Mouse (Mus musculus): ENCODE data around the gene Masp2. TPM values are rescaled to one million over a fixed set of nuclear protein-coding genes. Genes with fewer than 3 reads are reported as not detected.

Gene Masp2
- polyA plus RNA-seq, 1 experiment = not detected

DNA sequence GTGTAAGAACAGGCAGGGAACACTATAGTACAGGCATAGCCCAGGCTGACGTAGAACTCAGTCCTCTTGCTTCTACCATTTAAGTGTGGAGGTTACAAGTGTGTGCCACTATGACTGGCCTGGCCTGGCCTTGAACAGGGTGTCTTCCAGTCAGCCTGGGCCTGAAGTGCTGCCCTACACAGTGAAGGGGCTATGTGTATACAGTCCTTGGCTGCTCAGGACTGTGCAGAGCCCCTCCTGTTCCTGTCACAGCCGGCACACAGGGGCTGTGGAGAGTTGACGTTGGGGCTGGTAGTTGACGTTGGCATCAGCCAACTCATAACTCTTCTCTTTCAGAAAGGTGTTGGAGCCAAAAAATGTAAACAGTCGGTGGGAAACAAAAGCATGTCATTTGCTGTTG is 20.9 kb upstream of the Masp2 start:
- peaks cover 5% of the 10 kb centered on the region for H3K4me1 ChIP-seq (ENCODE audit: control insufficient read depth, insufficient read depth, low read length)
- no peak for TF ChIP-seq POLR2A (IDR thresholded peaks at IDR 0.05; ENCODE audit: borderline replicate concordance, low read depth, low read length)
- no peak for TF ChIP-seq CTCF (IDR thresholded peaks at IDR 0.05; ENCODE audit: low read depth, low read length)
- no peak overlapping the region for H3K27ac ChIP-seq (ENCODE audit: insufficient read depth, low read depth, low read length)
- no peak overlapping the region for H3K4me3 ChIP-seq (ENCODE audit: insufficient read depth, low read length)

DNA sequence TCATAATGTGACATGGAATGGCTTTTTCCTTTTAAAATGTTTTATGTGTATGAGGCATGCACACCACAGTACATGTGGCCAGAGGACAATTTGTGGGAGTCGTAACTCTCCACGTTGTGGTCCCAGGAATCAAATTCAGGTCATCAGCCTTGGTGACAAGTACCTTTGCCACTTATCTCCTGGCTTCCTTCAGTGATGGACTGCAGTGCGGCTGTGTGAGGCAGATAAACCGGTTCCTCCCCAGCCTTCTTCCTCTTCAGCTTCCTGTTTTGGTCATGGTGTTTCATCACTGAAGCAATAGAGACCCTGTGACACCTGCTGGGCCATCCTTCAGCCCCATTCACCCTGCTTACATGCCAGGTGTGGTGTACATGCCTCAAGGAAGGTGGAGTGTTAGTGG is 19.1 kb upstream of the Masp2 start:
- Histone ChIP-seq H3K4me3 (ENCODE audit: insufficient read depth, low read length) (no peak overlapping the region), H3K27ac (ENCODE audit: insufficient read depth, low read depth, low read length) (no peak overlapping the region)

DNA sequence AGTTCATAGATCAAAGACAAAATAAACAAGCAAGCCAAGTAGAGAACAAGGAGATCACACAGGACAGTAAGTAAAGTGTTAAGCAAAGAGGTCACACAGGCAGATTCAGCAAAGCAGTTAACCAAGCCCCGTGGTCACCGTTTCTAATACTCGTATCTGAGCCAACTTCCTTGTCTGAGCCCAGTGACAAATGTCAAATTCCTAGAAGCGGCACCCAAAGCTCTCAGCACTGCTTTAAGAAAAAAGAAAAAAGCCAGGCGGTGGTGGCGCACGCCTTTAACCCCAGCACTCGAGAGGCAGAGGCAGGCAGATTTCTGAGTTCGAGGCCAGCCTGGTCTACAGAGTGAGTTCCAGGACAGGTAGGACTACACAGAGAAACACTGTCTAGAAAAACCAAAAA is 15.7 kb upstream of the Masp2 start:
- Histone ChIP-seq H3K27ac (ENCODE audit: insufficient read depth, low read depth, low read length) (no peak overlapping the region), H3K4me1 (ENCODE audit: control insufficient read depth, insufficient read depth, low read length) (peaks cover 11% of the 10 kb centered on the region), H3K4me3 (ENCODE audit: insufficient read depth, low read length) (no peak overlapping the region)
- TF ChIP-seq POLR2A (IDR thresholded peaks at IDR 0.05; ENCODE audit: borderline replicate concordance, low read depth, low read length) (no peak), CTCF (IDR thresholded peaks at IDR 0.05; ENCODE audit: low read depth, low read length) (no peak)

More for the DNA sequence above, 19.1 kb upstream of the Masp2 start:
- TF ChIP-seq CTCF (IDR thresholded peaks at IDR 0.05; ENCODE audit: low read depth, low read length) (no peak), POLR2A (IDR thresholded peaks at IDR 0.05; ENCODE audit: borderline replicate concordance, low read depth, low read length) (no peak)
- peaks cover 8% of the 10 kb centered on the region for H3K4me1 ChIP-seq (ENCODE audit: control insufficient read depth, insufficient read depth, low read length)

DNA sequence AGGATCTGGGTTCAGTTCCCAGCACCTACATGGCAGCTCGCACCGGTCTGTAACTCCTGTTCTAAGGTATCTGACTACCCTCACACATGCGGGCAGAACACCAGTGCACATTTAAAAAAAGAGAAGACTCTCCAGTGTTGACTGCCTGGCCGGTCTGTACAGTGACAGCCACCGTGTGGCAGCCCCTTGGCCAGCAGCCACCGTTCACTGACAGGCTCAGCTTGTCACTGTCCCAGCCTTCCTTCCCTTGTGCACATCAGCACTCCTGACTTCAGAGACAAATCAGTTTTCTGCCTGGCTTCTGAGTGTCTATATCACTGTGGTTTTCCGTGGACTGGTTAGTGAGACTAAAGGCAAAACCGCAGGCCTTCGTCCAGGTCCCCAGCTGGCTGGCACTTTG is 13.6 kb upstream of the Masp2 start:
- TF ChIP-seq CTCF (IDR thresholded peaks at IDR 0.05; ENCODE audit: low read depth, low read length) (no peak), POLR2A (IDR thresholded peaks at IDR 0.05; ENCODE audit: borderline replicate concordance, low read depth, low read length) (no peak)
- Histone ChIP-seq H3K27ac (ENCODE audit: insufficient read depth, low read depth, low read length) (no peak overlapping the region), H3K4me1 (ENCODE audit: control insufficient read depth, insufficient read depth, low read length) (peaks cover 13% of the 10 kb centered on the region), H3K4me3 (ENCODE audit: insufficient read depth, low read length) (no peak overlapping the region)

DNA sequence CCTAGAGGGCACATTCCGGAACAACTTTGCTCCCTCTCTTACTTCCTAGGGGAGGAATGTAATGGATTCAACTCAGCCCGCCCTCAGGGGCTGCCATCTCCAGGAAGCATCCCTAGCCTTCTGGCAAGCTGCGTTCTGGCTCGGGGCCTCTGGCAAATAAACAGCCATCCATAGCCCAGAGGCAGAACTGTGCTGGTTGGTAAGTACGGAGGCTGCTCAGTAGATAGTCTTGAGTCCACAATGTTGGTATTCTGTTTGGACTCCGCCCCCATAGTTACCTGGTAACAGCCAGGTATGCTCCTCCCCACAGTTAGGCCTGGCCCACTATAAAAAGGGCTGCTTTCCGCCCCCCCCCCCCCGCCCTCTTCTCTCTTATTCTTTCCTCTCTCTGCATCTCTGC is 12.8 kb upstream of the Masp2 start:
- TF ChIP-seq CTCF (IDR thresholded peaks at IDR 0.05; ENCODE audit: low read depth, low read length) (no peak), POLR2A (IDR thresholded peaks at IDR 0.05; ENCODE audit: borderline replicate concordance, low read depth, low read length) (no peak)
- Histone ChIP-seq H3K27ac (ENCODE audit: insufficient read depth, low read depth, low read length) (no peak overlapping the region), H3K4me1 (ENCODE audit: control insufficient read depth, insufficient read depth, low read length) (peaks cover 13% of the 10 kb centered on the region), H3K4me3 (ENCODE audit: insufficient read depth, low read length) (no peak overlapping the region)

DNA sequence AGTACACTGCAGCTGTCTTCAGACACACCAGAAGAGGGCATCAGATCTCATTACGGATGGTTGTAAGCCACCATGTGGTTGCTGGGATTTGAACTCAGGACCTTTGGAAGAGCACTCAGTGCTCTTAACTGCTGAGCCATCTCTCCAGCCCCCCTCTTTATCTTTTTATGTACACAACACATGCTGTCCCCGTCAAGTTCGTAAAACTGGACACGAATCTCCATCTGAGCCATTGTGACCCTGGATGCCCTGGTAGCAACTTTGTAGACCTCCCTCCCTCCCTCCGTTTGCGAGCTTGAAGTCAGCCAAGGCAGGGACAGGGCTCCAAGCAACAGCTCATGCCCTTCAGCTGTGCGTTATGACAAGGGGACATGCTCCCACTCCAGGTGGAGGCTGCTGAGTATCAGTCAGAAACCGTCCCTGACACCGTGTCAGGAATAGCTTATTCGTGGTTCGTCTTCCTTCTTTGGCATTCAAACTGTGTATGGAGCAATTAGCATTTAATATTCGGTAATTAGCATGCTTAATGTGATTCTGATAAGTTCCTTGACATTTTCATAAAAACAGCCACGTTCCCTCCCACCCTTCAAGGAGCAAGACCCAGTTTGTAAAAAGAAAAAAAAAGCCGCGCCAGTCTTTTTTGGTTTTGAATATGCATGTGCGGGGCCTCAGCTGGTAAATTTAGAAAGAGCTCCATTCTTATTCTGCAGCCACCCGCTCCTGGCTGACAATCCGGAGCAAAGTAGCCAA is 11.8 kb upstream of the Masp2 start:
- TF ChIP-seq POLR2A (IDR thresholded peaks at IDR 0.05; ENCODE audit: borderline replicate concordance, low read depth, low read length) = no peak
- no peak for TF ChIP-seq CTCF (IDR thresholded peaks at IDR 0.05; ENCODE audit: low read depth, low read length)
- Histone ChIP-seq H3K4me1 (ENCODE audit: control insufficient read depth, insufficient read depth, low read length) (peaks cover 13% of the 10 kb centered on the region), H3K27ac (ENCODE audit: insufficient read depth, low read depth, low read length) (peak overlapping the region; percentile 64), H3K4me3 (ENCODE audit: insufficient read depth, low read length) (peak overlapping the region; percentile 72)

DNA sequence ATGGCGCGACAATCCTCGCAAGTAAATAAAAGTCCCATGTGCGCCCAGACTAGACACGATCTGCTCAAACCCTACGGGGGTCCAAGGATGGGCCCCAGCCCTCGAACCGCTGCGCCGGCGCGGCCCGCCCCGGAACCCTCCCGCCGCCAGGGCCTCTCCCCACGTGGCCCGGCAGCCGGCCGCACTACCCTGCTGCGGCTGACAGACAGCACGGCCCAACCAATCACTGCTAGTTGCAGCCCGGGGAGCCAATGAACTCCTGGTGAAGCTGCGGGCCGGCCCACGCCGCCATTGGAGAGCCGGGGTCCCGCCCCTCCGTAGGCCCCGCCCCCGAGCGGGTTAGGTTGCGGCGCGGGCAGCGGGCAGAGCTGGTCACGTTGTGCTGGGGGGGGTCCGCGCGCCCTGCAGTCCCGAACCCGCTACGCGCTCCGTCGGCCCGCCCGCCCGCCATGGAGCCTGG is 11.2 kb upstream of the Masp2 start, which contains the start of gene Srm:
Gene Srm, plus strand, starts transcription at position 333 of the 460 bp plus-strand sequence.
- TF ChIP-seq POLR2A (IDR thresholded peaks at IDR 0.05; ENCODE audit: borderline replicate concordance, low read depth, low read length) (no peak), CTCF (IDR thresholded peaks at IDR 0.05; ENCODE audit: low read depth, low read length) (no peak)
- peaks cover 13% of the 10 kb centered on the region for H3K4me1 ChIP-seq (ENCODE audit: control insufficient read depth, insufficient read depth, low read length)
- peak within 1 kb of the TSS; percentile 67 for H3K27ac ChIP-seq (ENCODE audit: insufficient read depth, low read depth, low read length)
- peak within 1 kb of the TSS; percentile 76 for H3K4me3 ChIP-seq (ENCODE audit: insufficient read depth, low read length)

DNA sequence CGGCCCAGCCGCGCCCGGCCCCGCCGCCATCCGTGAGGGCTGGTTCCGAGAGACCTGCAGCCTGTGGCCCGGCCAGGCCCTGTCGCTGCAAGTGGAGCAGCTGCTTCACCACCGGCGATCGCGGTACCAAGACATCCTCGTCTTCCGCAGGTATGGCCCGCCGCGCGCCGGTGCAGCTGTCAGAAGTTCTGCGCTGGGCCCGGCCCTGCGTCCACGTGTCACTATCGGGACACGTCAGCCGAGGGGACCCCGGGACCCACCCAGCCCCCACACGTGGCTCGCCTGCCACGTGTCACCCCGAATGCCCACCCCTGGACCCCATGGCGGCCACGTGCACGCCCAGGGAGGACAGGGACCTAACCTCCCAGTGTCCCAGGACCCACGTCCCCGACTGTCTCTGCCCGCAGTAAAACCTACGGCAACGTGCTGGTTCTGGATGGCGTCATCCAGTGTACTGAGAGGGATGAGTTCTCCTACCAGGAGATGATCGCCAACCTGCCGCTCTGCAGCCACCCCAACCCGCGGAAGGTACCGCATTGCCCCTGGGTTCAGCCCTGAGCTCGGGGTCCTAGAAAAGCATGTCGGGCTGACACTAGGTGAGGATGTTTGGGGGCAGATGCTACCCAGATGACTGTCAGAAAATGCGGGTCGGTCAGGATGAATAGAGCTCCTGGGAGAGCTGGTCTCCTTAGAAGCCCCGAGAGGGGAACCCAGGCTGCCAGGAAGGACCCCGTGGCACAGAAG is 10.5 kb upstream of the Masp2 start:
- no peak for TF ChIP-seq POLR2A (IDR thresholded peaks at IDR 0.05; ENCODE audit: borderline replicate concordance, low read depth, low read length)
- no peak for TF ChIP-seq CTCF (IDR thresholded peaks at IDR 0.05; ENCODE audit: low read depth, low read length)
- Histone ChIP-seq H3K4me1 (ENCODE audit: control insufficient read depth, insufficient read depth, low read length) (peaks cover 12% of the 10 kb centered on the region), H3K27ac (ENCODE audit: insufficient read depth, low read depth, low read length) (peak overlapping the region; percentile 67)

DNA sequence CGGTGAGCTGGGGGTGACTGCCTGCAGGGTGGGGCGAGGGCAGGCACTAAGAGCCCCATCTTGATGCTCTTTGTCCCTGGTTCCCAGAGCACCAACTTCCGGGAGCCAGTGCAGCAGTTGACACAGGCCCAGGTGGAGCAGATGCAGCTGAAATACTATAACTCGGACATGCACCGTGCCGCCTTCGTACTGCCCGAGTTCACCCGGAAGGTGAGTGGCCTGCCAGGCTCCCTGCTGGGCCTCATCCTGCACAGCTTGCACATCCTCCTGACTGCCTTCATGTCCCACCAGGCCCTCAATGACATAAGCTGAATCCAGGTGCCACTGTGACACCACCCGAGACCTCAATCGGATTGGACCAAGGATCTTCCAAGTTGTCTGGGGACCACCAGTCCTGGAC is 8.4 kb upstream of the Masp2 start:
- Histone ChIP-seq H3K4me3 (ENCODE audit: insufficient read depth, low read length) (no peak overlapping the region), H3K4me1 (ENCODE audit: control insufficient read depth, insufficient read depth, low read length) (peaks cover 15% of the 10 kb centered on the region), H3K27ac (ENCODE audit: insufficient read depth, low read depth, low read length) (no peak overlapping the region)
- TF ChIP-seq CTCF (IDR thresholded peaks at IDR 0.05; ENCODE audit: low read depth, low read length) (no peak), POLR2A (IDR thresholded peaks at IDR 0.05; ENCODE audit: borderline replicate concordance, low read depth, low read length) (no peak)

More for the DNA sequence above, 10.5 kb upstream of the Masp2 start:
- H3K4me3 ChIP-seq (ENCODE audit: insufficient read depth, low read length) = peak overlapping the region; percentile 76

DNA sequence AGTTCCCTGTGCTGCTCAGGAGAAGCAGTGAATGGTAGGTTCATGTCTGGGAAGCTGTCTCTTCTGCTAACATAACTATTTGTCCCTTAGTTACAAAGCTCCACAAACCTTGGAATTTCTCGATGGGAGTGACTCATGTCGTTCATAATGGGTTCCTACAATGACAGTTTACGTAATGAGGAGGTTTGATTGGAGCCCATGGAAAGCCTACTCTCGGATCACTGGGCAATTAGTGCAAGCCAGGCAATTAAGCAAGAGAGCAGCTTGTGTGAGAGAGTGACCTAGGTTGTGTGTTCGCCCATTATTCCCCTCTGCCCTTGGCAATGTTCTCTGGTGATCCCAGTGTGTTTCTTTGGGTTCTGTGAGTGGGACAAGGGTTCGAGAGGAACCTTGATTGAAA is 6.4 kb upstream of the Masp2 start:
- no peak overlapping the region for H3K27ac ChIP-seq (ENCODE audit: insufficient read depth, low read depth, low read length)
- no peak overlapping the region for H3K4me3 ChIP-seq (ENCODE audit: insufficient read depth, low read length)
- H3K4me1 ChIP-seq (ENCODE audit: control insufficient read depth, insufficient read depth, low read length) = peaks cover 20% of the 10 kb centered on the region
- no peak for TF ChIP-seq POLR2A (IDR thresholded peaks at IDR 0.05; ENCODE audit: borderline replicate concordance, low read depth, low read length)
- no peak for TF ChIP-seq CTCF (IDR thresholded peaks at IDR 0.05; ENCODE audit: low read depth, low read length)

Measured in bone marrow macrophage, adult 2 months (primary cell).